Mouse (Mus musculus): ENCODE measurements around the gene Gapdh.

Gene Gapdh

DNA sequence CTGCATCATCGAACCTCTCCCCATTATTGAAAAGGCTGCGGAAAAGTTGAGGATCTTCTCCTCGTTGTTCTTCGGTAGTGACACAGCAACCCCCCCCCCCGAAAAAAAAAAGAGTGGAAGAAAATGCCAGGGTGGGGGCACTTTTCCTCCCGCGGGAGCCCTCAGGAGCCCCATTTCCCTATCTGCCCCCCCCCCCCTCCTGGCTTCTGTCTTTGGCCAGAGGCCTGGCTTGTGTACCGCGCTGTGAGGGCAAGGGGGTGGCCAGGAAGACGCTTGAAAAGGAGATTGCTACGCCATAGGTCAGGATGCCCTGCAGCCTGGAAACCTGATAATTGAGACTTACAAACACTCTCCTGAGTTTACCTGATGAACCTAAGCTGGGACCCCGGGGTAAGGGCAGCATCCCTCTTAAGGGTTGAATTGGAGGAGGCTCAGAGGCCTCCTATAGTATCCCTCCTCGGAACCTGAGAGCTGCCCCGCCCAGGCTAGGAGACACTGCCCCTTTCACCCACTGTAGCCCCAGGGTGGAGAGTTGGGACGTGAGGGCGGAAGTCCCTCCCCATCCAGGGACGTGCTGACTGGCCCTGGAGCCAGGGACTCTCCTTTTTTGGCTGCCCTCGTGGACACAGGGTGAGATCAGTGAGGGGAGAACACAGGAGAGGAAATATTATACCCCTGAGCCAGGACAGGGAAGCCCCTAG, at the start of gene Gapdh:
Gapdh (minus strand) TSS at position 417 of the 701 bp plus-strand sequence.
- in situ Hi-C loops (cut with MboI; ENCODE audit: unreplicated experiment in 2 of 2), result loop anchor here (25.0 kb wide), 1 partner anchor 1396 kb away; no protein-coding TSS in a partner anchor

DNA sequence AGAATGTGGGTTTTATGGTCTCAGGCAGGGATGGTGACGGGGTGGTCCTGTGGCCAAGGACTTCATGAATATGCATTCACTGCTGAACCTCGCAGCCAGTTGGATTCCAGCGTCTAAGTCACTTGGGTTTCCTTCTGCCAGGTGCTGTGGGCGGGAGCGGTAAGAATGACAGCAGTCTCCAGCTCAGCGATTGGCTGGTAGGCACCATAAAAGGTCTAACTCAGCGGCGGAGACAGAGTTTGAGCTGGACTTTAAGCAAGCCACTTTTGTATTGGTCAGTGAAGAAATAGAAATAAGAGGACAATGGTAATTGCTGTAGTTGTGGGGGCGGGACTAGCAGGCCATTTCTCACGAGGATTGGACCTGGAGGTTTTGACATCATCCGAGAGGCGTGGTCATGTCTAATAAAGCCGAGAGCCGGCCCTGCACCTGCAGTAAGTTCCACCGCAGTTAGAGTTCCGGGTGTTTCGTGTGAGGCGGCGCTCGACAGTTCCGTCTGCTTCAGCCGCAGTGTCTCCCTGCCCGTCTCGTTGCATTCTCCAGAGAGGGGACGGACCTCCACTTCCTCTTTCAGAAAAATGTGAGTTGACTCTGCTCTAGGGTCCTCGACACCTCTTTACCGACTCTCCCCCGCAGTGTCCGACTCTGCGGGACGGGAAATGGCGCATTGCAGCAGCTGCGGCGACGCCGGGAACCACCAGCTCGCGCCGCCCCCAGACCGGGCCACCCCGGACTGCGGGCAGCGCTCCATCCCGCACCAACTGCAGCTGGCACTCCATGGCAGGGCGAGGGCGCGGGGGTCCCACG, 49.1 kb upstream of the Gapdh start, which contains the start of gene Vamp1:
Vamp1 (plus strand) TSS at position 404 of the 807 bp plus-strand sequence.
- in situ Hi-C loops (cut with MboI; ENCODE audit: unreplicated experiment in 2 of 2), result loop anchor here (5.0 kb wide), 3 partner anchors 53 to 58 kb away; no protein-coding TSS in a partner anchor

DNA sequence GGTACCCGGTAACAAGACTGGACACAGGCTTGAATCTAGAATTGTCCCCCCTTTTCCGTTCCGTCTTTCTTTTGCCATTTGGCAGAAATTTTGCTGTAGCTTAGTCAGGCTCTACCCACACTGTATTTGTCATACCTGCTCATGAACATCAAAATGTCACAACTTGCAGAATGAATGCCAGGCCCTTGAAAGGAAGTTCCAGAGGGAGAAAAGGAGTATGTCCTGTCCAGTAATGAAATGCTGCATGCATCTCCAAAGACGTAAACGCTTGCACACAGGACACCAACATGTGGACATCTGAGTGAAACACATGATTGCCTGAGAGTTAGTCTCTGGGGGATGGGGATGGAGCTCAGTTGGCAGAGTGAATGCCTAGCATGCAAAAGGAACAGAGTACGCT, 47.4 kb upstream of the Gapdh start:
- in situ Hi-C loops (cut with MboI; ENCODE audit: unreplicated experiment in 2 of 2), result no loop called here

DNA sequence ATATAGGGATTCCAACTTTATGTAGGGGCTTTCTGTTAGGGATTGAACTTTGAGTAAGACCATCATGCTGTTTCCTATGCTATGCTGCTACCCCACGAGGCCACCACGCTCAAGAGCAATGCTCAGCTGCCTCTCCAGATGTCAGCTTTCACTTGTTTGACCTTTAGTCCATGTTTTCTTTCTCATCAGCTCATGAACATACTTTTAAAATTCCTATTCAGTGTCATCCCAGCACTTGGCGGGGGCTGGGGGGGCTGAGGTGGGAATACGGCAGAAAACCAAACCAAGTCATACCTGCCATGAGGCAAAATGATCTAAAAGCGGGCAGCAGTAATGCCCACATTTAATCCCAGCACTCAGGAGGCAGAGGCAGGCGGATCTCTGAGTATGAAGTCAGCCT, 46.9 kb upstream of the Gapdh start:
- in situ Hi-C loops (cut with MboI; ENCODE audit: unreplicated experiment in 2 of 2), result no loop called here

DNA sequence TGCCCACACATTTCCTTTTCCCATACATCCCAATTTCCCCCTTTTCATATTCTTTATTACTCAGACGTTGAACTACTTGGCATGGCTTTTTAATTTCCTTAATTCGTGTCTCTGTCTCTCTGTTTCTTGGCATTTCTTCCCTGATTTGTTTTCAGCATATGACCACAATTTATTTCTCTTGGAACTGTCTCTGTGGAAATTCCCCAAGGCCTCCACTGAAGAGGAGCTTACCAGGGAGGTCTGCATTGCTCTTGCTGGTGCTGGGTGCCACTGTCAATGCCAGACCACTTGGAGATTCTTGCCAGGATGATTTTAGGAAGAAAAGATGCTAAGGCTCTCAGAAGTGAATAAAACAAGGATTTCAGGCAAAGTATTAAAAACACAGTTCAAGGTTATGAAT, 46.4 kb upstream of the Gapdh start:
- in situ Hi-C loops (cut with MboI; ENCODE audit: unreplicated experiment in 2 of 2), result no loop called here

DNA sequence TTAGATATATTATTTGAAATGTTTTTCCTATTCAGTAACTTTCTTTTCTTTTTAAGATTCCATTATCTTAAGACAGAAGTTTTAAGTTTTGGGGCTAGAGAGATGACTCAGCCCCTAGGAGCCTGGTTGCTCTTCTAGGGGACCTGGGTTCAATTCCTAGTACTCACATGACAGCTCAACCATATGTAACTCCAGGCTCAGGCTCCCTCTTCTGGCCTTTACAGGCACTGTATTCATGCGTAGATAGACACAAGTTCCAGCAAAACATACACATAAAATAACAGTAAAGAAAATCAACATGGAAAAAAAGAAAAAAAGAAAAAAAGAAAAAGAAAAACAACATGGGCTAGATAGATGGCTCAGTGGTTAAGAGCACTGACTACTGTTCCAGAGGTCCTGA, 44.2 kb upstream of the Gapdh start:
- in situ Hi-C loops (cut with MboI; ENCODE audit: unreplicated experiment in 2 of 2), result no loop called here

DNA sequence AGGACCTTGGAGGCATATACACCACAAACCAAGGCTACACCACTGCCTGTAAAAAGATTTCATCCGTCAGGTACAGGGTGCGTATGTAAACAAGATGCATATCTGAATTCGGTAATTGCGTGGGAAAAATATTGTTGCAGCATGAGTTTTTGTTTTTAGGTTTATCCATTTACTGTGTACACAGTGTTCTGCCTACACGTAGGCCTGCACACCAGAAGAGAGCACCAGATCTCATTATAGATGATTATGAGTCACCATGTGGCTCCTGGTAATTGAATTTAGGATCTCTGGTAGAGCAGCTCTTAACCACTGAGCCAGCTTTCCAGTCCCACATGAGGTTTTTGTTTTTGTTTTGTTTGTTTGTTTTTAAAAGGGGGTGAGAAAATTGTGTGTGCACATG, 30.9 kb upstream of the Gapdh start:
- in situ Hi-C loops (cut with MboI; ENCODE audit: unreplicated experiment in 2 of 2), result no loop called here

DNA sequence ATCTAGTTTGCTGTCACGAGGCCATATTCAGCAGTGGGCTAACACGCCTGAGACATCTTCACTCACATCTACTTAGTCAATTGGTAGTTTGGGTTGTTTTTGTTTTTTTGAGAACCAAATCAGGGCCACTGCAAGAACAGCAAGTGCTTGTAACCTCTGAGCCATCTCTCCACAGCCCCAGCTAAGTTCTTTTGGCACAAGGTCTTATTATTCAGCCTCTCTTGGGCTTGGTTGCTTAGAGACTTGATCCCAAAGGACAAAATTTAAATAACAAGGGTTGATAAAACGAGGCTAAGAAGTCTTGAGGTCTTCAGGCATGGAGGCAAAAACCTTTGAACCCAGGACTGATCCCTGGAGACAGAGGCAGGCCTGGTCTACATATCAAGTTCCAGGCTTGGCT, 30.0 kb upstream of the Gapdh start:
- in situ Hi-C loops (cut with MboI; ENCODE audit: unreplicated experiment in 2 of 2), result no loop called here

DNA sequence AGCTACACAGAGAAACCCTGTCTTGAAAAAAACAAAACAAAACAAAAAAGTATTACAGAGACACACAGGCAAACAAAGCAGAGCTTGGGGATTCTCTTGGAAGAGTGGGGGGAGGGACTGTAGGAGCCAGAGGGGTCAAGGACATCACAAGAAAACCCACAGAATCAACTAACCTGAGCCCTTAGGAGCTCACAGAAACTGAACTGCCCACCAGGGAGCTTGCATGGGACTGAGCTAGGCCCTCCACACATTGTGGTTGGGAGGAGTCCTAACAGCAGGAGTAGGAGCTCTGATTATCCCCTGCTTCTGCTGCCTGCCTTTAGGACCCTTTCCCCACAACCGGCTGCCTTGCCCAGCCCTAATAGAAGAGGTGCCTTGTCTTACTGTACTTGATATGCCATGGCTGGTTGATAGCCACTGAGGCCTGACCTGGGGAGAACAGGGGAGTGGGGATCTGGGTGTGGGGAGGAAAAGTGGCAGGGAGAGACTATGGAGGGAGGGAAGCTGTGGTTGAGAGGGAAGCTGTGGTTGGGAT, 29.3 kb upstream of the Gapdh start:
- in situ Hi-C loops (cut with MboI; ENCODE audit: unreplicated experiment in 2 of 2), result no loop called here

DNA sequence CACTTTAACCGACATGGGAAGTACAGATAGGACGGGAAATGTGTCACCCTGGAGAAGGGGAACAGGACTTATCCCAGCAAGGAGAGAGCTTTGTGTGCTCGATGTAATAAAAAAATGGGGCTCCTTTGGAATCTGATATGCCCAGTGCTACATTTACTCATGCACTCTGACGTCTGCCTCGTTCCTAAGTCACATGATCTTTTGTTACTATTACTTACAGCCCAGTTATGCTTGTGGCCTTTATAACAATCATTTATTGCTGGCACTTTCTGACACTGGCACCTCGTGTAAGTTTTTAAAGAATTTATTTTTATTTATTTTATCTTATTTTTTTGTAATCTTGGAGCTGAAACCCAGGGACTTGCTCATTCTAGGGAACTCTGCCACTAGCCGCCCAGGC, 27.1 kb upstream of the Gapdh start:
- in situ Hi-C loops (cut with MboI; ENCODE audit: unreplicated experiment in 2 of 2), result no loop called here

DNA sequence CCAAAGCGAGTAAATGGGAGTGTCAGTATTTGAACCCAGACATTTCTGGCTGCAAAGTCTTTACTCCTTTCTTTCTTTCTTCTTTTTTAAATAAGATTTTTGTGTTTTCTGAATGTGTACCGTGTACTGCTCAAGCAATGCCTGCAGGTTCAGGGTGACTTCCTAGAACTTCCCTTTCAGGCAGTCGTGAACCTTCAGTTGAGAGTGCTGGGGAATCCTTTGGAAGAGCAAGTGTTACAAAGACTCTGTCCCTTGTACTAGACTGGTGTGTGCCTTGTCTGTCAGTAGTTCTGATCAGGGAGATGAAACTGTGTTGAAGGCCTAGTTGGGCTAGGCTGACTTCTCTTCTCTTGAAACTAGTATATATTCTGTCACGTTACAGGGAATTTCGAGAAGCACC, 26.6 kb upstream of the Gapdh start:
- in situ Hi-C loops (cut with MboI; ENCODE audit: unreplicated experiment in 2 of 2), result no loop called here

DNA sequence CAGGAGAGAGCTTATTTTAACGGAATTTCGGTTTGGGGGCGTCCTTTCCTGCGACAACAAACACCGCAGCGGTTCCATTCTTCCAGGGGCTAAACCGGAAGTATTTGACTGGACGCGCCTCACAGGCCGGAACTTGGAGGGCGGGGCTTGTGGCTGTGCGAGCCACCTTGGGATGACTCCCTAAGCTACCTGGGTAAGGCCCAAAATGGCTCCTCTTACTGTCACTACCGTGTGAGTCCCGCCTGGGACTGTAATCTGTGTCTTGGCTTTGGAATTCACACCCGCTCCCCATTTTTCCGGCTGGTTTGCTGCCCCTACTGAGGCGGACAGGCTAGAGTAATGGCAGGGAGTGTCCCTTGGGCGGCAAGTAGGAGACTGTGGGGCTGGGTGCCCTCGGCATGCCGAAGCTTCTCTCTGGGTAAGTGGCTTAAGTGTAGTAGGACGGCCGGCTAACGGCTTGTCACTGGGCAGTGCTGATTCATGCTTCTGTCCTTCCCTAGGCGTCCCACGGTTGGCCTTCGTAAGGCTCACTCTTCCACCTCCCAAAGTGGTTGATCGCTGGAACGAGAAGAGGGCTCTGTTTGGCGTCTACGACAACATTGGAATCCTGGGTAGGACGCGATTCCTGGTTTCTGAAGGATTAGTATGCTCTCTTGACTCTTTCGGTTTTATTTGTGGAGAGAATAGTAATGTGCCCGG, 25.9 kb upstream of the Gapdh start:
- in situ Hi-C loops (cut with MboI; ENCODE audit: unreplicated experiment in 2 of 2), result no loop called here

DNA sequence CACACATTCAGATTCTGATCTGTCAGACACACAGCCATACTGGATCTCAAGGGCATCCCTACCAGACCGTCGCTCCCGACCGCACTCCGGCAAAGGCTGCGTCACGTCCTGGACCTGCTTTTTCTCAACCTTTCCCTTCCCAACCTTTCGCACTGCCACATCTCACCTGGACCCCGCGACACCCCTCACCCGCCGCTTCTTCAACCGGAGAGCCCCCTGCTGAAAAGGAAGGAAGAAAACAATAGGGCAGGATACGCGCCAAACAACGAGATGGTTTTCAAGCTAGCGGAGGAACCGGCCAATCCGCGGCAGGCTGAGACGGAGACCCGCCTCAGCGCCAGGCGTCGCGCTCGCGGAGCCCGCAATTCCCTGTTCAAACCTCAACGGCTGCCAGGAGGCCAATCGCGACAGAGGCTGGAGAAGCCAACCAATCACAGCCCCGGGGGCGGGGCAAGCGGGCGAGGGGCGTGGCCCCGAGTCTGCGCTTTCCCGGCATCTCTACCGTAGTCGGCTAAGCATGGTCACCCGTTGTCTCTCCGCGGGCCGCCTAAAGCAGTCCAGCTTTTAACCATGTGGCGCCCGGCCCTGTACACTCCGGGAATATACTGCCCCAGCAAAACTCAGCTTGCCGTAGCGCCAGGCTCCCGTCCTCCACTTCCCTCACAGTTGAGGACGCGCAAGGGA, 25.2 kb upstream of the Gapdh start, which contains the start of the genes Ncapd2 and Mrpl51:
Ncapd2 (minus strand) TSS at position 370 of the 684 bp plus-strand sequence.
Mrpl51 (plus strand) TSS at position 470 of the 684 bp plus-strand sequence.
- in situ Hi-C loops (cut with MboI; ENCODE audit: unreplicated experiment in 2 of 2), result no loop called here

DNA sequence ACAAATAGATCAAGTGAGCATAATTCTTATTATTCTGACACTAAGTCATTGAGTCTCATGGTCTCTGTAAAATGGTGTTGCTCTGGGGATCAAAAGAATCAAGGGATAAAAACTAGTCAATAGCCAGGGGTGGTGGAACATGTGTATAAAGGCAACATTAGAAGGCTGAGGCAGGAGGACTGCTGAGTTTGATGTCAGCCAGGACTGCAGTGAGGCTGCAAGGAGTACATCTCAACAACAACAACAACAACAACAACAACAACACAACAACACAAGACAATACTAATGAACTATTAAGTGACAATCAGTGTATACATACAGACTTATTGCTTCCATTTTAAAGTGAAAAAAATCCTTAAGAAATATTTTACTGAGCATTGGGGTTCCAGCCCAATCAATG, 24.5 kb upstream of the Gapdh start:
- in situ Hi-C loops (cut with MboI; ENCODE audit: unreplicated experiment in 2 of 2), result no loop called here

DNA sequence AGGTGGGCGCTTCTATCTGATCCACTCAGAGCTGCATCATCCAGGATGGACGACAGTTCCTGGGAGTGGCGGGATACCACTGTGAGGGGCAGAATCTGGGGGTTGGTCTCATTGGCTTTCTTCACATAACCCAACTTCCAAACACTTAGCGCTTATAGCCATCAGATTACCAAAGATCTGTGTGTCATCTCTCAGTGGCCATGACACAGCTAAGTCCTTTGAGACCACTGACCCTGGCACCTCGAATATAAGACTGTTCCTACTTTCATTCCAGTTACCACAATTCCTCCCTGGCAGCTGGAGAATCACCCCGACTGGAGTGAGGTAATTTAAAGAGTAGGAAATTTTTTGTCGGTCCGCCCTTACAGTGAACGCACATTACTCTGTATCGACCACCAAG, 19.9 kb upstream of the Gapdh start:
- in situ Hi-C loops (cut with MboI; ENCODE audit: unreplicated experiment in 2 of 2), result no loop called here

DNA sequence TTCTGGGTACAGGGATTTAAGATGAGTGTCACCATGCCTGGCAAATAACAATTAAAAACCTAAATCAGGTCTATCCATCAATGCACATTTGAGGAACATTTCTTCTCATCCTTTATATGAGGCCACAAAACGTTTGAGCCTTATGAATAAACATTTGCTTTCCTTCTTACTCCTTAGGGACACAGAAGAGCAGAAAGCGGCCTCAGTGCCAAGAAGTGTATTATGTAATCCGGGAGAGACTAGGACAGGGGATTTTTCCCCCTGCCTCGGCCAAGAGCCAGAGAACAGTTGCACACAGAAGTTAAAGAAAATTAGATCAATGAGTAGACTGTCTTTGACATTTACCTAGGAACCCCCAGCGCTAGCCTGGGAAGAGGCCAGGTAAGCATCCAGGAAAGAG, 15.9 kb upstream of the Gapdh start:
- in situ Hi-C loops (cut with MboI; ENCODE audit: unreplicated experiment in 2 of 2), result no loop called here

DNA sequence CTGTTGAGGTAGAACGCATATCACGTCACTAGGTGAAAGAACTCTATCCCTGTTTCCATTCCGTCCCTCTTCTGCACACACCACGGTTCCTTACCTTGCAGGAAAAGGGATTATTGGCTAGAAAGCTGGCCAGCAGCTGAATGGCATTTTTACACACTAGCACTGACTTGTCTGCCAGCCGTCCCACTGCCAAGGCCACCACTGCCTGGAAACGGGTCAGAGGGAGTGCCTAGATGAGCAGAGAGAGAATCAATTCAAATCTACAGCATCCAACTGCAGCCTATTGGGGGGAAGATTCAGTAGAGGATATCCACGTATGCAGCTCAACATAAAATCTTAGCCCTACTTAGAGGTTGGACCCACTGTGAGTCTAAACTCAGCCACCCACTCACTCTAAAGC, 13.3 kb upstream of the Gapdh start:
- in situ Hi-C loops (cut with MboI; ENCODE audit: unreplicated experiment in 2 of 2), result no loop called here

DNA sequence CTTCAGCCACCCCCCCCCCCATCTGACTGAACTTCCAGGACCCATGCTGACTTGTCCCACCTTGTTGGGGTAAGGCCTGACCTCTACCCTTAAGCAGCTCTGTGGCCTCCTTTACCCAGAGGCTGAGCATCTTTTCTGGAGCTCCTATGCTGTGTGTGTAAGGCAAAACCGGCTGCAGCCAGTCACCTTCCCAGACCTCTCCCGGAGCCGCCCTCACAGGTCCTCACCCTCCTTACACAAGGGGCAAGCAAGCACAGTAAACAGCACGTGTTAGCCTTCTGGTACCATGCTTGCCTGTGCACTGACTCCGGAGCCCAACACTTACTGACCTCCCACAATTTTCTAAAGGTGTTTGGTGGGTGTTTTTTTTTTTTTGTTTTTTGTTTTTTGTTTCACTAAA, 9.2 kb upstream of the Gapdh start:
- in situ Hi-C loops (cut with MboI; ENCODE audit: unreplicated experiment in 2 of 2), result no loop called here

DNA sequence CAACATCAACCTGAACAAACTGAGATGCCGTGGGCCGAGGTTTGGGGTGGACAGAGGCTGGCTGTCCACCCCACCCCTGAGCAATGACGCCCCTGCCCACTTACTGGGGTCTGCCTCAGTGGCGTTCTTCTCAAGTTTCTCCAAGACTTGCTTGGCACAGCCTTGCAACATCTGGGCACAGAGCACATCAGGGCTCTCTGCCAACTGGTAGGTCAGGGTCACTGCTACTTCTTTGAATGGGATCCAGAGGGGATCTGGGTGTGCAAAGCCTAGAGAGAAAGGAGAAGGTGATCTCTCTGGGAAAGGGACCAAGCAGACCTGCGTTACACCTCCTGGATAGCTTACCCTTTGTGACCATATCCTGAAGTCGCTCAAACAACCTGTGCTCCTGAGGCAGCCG, 7.0 kb upstream of the Gapdh start:
- in situ Hi-C loops (cut with MboI; ENCODE audit: unreplicated experiment in 2 of 2), result loop anchor here (25.0 kb wide), 1 partner anchor 1389 kb away; no protein-coding TSS in a partner anchor

DNA sequence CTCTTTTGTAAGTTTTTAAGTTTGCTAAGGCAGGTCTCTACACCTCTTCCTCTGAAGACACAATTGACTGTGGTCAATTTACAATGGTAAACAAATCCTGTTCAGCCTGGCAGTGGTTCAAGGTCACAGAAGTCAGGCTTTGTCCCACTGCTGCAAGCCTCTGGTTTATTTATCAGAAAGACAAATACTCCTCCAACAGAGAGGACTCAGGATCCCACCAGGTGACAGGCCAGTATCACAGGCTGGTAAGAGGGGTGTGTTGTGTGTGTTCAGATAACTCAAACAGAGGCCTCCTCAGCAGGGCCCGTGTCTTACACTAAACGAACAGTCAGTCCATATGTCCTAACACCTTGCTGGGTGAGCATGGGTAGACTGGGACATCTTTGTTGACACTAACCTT, 6.2 kb upstream of the Gapdh start:
- in situ Hi-C loops (cut with MboI; ENCODE audit: unreplicated experiment in 2 of 2), result loop anchor here (25.0 kb wide), 1 partner anchor 1390 kb away; no protein-coding TSS in a partner anchor

All from v-Abl transformed pro-B cells (cell line).